Mouse (Mus musculus): ENCODE results near the gene Osbpl8.
"Not testable (repeated sequence)": the region's sequence is repeated elsewhere in the genome, so short reads cannot be mapped to it uniquely, and the experiment has no call there.

The Osbpl8 gene

GRCm38 (mm10) chr10:111164304-111165218, at the start of gene Osbpl8:
TSS of gene Osbpl8 (plus strand) at chr10:111164752.
- DNase-seq, result peak; percentile 100

DNA sequence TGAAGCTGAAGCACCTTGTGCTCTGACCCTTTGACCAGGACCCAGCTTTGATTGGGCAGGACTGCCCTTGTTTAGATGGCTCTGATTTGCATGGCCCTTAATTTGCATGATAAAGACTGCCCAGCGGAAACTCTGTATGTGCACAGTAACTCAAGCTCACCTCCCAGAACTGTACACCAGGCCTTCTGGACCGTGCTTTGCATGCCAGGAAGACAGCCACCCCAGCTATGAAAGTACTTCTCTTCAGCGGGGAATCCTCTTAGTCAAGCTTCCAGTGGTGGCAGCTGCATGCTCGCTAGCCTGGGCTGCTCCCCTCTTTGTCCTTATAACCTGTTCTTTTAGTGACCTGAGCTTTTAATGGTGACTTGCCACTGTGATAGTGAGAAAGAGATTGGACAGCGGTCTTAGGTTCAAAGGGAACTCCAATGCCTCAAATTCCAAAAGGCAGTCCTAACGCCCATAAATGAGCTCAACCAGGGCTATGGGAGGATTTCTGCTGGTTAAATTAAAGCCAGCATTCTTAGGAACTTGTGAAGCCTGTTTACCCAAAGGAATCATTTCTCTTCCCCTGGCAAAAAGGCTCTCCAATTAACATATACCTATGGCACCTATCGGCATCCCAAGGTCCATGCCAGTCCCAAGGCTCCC, 47.2 kb upstream of the Osbpl8 start:
- no peak for DNase-seq

DNA sequence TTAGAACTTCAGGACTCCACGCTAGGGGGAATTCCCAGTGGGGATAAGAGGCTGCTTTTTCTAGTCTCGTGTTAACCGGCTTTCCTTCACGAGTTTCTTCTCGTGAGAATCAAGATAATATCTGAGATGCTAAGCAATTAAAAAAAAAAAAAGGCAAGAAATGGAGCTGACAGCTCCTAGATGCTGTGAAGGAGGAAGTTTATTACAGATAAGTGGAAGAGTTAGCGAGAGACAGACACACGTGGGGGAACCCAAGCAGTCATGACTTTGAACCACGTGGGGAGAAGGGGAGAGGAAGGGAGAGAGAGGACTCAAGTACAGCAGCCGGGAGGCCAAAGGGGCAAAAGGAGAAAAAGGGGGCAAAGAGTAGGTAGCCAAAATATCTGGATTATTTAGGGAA, 46.3 kb upstream of the Osbpl8 start:
- no peak for DNase-seq

DNA sequence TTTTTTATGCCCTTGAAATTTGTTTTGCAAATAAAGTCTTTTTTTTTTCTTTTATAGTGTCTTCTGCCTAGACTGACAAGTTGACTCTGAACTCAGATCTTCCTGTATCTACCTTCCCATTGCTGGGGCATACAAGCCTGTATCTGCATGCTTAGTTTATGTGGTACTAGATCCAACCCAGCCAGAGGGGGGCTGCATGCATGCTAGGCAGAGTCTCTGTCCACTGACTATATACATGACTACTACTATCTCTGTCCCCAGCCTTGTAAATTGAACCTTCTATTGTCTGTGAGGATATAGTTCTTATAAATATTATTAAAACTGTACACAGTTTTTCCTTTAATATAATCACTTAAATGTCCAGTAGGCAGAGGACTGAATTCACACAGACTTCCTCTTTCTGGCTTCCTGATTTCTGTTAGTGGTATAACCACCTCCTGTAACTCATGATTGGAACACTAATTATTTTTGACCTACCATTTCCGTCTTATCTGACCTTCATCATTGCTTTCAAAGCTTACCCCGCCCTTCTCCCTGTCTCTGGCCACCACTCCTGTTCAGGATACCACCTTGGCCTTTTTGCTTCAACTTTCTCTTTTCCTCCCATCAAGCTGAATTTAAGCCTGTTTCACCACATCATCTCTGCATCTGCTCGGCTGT, 45.4 kb upstream of the Osbpl8 start:
- no peak for DNase-seq

GRCm38 (mm10) chr10:111119756-111120155, 44.8 kb upstream of the Osbpl8 start:
- no peak for DNase-seq

DNA sequence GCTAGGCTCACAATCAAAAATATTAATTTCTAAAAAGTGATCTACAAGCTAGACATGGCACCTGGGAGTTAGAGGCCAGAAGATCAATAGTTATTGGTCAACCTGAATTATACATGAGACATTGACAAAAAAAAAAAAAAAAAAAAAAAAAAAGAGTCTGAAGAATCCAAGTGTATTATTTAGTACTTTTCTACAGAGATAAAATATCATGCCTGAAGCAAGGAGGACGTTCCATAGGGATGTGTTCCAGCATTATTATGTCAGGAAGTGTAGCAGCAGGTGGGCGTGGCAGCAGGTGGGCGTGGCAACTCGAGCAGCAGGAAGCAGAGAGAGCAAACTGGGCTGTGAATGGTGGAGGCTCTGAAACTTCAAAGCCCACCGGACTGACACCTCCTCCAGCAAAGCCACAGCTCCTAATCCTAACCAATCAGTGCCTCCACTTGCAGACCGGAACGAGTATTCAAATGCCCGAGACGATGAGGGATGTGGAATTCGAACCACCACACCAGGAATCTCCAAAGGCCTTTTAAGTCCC, 41.6 kb upstream of the Osbpl8 start:
- DNase-seq, result peak; percentile 43

- DNase-seq, result no peak
Measured at GRCm38 (mm10) chr10:111124175-111124574, 40.4 kb upstream of the Osbpl8 start.

GRCm38 (mm10) chr10:111124767-111125315, 39.7 kb upstream of the Osbpl8 start:
- no peak for DNase-seq

DNA sequence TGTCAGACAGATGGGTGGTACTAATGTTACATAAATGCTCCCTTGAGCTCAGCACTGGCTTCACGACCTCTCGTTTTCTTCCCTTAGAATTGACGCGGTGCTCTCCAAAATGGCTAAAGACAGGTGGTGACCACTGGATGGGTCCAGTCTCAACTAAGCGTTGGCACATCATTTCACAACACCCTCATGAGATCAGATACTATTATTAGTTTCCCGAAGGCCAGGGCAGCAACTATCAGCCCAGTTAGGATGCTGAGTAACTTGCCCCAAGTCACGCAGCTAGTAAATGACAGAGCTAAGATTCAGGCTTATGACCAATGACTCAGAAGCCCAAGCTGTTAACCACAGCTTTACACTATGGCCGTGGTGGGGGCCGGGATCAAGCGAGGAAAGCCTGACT, 37.2 kb upstream of the Osbpl8 start:
- DNase-seq, result no peak

DNA sequence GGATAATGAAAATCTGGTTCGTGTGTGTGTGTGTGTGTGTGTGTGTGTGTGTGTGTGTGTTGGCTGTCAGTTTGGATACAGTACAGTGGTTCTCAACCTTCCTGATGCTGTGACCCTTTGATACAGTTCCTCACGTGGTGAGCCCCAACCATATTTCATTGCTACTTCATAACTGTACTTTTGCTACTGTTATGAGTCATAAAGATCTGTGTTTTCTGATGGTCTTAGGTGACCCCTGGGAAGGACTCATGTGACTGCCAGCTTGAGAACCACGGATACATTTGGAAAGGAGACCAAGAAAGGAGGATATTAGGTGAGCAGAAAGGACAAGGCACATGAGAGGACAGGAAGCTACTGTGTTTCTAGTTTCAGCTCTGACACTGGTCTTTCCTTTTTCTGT, 36.1 kb upstream of the Osbpl8 start:
- DNase-seq, result no peak

- no peak for DNase-seq
Measured at GRCm38 (mm10) chr10:111129867-111130620, 34.5 kb upstream of the Osbpl8 start.

DNA sequence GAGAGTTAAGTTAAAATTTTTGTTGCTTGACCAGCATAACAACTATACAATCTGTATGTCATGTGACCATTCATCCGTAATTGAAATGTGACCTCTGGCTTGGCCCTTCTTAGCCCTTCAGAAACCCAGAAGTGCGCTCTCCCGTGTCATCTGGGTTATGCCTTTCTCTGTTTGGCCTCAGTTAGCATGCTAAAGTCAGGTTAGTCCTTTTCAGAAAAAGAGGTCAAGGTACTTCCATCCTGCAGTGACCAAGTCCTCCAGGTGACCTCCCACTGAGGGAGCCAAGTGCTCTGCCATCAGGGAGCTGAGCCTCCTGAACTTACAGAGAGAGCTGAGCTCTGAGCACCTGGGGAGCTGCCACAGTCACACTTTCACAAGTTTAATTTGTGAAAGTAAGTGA, 33.7 kb upstream of the Osbpl8 start:
- no peak for DNase-seq

DNA sequence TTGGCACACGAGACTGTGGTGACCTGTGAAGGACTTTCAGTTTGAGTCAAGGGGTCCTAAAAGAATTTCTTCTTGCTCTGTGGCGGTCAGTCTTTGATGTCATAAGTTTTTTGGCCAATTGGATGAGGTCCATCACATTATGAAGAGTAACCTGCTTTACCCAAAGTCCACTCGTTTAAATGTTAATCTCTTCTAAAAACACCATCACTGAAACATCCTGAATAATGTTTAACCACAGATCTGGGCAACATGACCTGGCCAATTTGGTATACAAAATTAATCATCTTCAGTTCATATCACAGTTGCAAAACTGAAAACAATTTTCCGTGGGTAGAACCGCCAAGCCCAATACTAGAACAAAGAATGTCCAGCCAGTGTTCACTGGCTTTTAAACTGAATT, 31.3 kb upstream of the Osbpl8 start:
- no peak for DNase-seq

- DNase-seq, result no peak
Measured at GRCm38 (mm10) chr10:111133936-111134335, 30.6 kb upstream of the Osbpl8 start.

- DNase-seq, result no peak
Measured at GRCm38 (mm10) chr10:111134412-111134957, 30.1 kb upstream of the Osbpl8 start.

GRCm38 (mm10) chr10:111136306-111136705, 28.2 kb upstream of the Osbpl8 start:
- not testable (repeated sequence) for DNase-seq

- no peak for DNase-seq
Measured at GRCm38 (mm10) chr10:111137905-111138304, 26.6 kb upstream of the Osbpl8 start.

DNA sequence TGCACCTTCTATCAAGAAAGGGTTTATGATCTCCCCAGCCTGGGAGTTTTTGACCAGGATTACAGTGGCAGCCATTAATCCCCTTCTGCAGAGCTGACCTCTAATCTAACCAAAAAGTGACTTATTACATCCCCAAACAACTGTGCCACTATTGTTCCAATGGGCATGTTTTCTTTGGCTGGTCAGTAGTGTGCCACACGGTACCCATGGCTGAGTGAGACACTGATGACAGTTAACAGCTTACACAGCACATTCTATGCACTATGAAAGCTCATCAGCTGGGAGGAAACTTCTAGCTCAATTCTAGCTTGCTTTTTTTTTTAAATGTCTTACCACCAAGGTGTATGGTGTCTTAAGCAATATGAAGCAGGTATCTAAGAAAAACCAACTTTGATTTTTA, 25.4 kb upstream of the Osbpl8 start:
- DNase-seq, result no peak

- no peak for DNase-seq
Measured at GRCm38 (mm10) chr10:111139881-111140280, 24.7 kb upstream of the Osbpl8 start.

DNA sequence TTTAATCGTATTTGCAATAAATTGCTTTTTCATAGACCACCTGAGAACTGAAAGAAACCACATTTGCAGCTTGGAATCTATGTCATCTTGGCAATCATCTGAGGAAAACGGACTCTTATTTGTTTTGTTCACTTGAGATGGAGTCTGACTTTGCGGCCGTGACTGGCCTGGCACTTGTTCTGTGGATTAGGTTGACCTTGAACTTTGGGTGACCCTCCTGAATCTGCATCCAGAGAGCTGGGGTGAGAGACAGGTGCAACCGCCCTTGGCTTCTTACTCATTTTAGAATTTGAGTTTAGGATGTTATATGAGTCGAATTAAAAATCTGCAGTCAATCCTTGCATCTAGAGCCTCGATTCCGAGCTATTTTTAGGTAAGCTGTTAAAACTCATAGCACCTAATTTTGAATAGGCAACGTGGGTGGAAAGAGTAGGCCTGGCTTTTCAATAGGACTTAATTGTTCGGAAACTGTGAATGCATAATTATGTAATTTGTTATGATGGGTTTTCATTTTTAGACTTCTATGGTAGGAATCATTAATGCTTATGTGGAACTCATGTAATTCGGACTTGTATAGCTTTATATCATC, 20.1 kb upstream of the Osbpl8 start:
- DNase-seq, result no peak

DNA sequence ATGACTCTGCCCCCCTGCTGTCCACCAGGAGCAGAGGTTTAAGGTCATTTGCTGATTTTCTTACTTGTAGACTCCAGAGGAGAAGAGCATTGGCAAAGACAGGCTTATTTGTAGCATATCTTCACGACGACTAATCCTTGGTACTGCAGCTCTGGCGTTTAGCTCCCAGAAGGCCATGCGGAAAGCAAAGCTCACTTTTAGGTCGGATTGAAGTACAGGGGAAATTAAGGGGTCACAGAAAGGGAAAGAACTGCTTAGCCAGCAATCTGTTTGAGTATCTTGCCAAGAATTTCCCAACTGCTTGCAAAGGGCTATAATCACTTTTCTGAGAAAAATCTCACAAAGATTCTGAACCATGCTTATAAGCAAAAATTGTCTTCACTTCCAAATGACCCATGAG, 14.8 kb upstream of the Osbpl8 start:
- DNase-seq, result no peak

- DNase-seq, result no peak
Measured at GRCm38 (mm10) chr10:111155065-111155464, 9.5 kb upstream of the Osbpl8 start.

Measured in liver (tissue).